Mouse (Mus musculus): ENCODE results near the gene Gnb1. TPM values are rescaled to one million over a fixed set of nuclear protein-coding genes. Genes with fewer than 3 reads are reported as not detected.
A peak's percentile ranks its signal among the peaks of the same experiment; 100 is the strongest.
"Not testable (repeated sequence)": the region's sequence is repeated elsewhere in the genome, so short reads cannot be mapped to it uniquely, and the experiment has no call there.

Gene Gnb1
- 100 to 1,000 TPM; 291 TPM for polyA plus RNA-seq (2017; shearing (Covaris generic))

DNA sequence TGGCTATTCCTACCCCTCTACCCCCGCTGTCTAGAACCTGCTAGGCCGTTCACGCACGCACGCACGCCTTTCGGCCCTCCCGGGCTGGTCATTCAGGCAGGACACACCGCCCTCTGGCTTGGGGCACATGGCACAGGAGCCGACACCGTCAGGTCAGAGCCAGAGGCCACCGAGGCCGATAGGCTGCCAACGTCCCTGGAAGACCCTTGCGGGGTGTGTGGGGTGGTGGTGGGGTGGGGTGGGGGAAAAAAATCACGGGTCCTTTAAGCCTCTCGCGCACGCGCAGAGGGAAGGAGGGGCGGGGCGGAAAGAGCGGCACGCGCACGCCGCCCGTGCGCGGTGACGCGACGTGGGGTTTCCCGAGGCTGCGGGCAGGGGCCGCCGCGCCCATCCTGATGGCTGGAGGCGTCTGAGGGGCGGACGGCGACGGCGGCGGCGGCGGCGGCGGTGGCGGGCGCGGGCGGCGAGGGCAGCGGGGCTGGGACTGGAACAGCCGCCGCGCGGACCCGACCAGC lies at the start of gene Gnb1:
TSS of gene Gnb1 (plus strand) at position 372 of the 515 bp plus-strand sequence.
- ATAC-seq, result peak; percentile 74

DNA sequence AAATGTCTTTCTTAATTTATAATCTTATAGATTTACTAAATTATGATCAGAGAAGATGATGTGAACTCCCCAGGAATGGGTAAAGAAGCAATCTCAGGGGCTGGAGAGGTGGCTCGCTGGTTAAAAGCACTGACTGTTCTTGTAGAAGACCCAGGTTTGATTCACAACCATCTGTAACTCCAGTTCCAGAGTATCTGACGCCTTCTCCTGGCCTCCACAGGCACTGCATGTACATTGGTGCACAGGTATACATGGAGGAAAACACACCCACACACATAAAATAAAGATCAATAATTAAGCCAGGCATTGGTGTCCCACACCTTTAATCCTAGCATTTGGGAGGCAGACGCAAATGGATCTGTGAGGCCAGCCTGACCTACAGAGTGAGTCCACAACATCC lies 48.4 kb upstream of the Gnb1 start:
- ATAC-seq, result no peak

DNA sequence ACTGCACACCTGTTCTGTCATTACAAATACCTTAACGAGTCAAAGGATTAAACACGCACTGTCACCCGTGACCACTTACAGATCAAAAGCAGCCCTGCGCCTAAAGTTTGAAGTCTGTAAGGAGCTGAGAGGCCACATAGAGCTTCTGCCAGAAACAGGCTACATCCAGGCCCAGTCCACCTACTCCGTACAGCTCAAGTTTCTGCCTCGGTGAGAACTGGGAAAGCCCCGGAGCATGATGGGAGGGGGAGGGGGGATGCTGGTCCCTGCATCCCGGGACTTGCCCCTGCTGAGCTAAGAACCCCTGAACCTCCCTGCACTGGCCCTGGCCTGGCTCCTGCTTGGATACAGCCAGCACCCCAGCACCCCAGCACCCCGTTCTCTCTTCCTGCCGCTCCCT lies 39.6 kb upstream of the Gnb1 start:
- ATAC-seq, result no peak

DNA sequence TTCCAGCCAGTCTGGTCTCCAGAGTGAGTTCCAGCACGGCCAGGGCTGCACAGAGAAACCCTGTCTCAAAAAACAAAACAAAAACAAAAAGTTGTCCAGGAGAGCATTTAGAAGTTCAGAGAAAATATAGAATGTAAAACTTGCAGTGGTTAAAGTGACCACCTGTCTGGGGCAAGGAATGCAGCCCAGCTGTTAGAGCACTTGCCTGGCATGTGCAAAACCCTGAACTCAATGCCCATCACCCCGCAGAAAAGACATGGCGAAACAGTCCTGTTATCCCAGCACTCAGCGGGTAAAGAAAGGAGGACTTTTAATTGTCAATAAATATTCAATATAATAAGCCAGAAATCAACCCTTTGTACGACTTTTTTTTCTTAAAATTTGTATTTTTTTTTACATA lies 32.6 kb upstream of the Gnb1 start:
- ATAC-seq, result no peak

DNA sequence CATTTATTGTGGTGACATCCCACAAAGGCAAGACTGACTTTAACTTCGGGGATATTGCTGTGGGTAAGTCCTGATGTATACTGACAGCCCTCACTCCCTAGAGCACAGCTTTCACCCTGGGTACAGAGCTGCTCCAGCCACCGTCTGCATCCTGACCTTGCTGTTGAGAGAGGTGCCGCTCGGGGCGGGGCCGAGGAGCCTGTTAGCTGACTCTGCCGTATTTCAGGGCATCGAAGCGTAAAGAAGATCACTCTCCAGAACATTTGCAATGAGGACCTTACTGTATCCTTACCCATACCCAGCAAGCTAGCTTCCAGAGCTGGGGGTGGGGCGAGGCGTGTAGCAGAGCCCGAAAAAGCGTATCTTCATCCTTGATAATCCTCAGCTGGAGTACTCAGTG lies 28.1 kb upstream of the Gnb1 start:
- no peak for ATAC-seq

DNA sequence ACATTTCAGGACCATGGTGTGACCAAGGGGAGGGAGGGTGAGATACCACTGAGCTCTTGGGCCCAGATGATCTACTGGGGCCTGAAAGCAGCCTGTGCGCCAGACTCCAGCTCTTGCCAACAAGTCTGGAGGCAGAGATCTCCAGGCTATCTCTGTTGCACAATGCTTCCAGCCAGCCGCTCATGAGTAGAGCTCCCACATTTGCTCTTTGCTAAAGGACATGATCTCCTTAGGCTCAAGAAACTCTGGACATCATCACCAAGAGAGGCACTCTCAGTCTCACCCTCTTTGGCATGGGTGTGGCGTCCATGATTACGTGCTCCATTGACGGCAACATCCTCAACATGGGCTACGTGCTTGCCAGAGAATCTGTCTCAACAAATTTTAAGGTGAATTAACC lies 27.6 kb upstream of the Gnb1 start:
- no peak for ATAC-seq

DNA sequence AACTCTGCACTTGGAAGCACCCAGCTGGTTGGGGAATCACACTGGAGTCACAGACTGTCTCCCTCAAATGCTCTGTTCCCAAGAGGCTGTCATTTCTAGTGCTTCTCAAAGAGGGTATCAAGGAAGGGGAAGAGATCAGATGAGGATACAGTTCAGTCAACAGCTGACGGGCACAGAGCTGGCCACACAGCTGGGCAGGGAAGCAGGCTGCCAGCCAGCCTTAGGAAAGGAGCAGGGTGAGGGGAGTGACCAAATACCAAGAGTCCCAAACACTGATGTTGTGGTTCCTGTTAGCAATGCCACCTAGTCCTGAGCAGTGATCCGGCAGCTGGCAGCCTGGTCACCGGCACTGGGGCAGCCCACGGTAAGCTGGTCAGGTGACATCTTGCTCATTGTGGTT lies 27.1 kb upstream of the Gnb1 start:
- ATAC-seq, result no peak

DNA sequence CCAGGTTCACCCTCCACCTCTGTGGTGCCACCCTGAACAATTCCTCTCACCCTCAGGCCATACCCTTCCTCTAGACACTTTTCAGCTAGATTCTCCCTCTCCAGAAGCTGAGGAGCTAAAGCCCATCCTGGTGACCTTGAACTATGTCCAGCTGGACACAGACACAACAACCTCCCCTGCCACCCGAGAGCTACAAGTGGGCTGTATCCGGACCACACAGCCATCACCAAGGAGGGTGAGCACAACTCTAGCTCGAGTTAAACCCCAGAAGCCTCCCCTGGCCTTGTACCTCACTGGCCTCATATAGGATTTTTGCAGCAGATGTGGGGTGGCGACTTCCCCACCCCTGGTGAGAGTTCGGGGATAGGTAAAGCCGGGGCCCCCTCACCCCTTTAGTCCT lies 25.6 kb upstream of the Gnb1 start:
- ATAC-seq, result no peak

DNA sequence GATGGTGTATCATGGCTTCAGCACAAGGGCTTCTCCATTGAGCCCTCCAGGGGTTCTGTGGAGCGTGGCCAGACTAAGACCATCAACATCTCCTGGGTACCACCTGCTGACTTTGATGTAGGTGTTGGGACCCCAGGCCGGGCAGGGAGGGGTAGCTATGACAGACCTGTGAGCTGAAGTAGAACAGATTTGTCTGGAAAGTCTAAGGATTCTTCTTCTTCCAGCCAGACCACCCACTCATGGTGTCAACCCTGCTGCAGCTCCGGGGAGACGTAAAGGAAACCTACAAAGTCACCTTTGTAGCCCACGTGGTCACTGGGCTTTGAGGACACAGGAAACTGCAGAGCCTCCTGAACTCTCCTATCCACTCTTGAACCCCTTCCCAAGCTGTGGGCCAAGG lies 25.1 kb upstream of the Gnb1 start:
- ATAC-seq, result no peak

DNA sequence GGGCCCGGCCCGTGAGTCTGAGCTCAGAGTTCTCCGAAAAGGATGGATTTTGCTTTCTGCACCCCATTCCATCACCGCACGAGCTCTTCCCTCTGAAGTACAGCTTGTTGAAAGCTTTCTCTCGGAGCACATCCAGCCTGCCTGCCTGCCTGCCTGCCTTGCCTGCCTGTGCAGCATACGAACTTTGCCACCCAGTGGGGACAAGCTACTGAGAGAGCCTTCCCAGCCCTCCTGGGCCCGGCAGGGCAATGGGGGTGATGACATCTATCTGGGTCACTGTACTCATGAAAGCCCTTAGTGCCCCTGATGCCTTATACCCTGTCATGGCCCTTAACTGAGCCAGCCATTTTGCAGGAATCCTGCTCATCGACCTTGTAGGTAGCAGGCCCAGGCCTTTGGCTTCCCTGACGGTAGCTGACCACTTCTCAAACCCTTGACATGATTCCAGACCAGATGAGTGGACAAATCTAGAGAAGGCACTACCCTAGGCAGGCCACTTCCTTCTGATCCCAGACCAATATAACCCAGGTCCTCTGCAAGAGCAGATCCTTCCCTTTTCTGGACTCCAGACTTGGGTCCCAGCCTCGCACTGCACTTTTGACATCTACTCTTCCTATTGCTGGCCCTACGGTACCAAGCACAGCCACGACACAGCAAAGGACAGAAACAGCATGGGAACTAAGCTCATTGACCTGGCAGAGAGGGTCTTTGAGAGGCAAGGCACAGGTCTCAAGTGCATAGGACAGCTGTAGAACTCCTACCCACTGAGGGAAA lies 23.7 kb upstream of the Gnb1 start:
- no peak for ATAC-seq

DNA sequence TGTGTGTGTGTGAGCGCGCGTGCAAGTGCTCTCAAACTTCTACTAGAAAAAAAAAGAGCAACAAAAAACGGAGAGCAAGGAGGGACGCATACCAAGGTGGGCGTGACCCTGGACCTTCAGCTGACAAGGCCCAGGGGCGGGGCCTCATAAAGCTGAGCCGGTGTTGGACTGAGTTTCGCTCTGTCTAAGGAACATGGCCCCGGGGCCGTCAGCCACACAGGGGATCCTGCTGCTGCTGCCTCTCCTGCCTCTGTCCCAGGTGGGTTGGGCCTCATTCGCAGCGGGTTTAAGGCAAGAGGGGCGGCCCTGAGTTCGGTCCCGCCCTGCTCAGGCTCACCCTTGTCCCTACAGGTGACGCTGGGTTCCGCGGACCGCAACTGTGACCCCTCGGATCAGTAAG lies 22.2 kb upstream of the Gnb1 start, which contains the start of gene Tmem52:
TSS of gene Tmem52 (plus strand) at position 163 of the 400 bp plus-strand sequence.
- ATAC-seq, result no peak

DNA sequence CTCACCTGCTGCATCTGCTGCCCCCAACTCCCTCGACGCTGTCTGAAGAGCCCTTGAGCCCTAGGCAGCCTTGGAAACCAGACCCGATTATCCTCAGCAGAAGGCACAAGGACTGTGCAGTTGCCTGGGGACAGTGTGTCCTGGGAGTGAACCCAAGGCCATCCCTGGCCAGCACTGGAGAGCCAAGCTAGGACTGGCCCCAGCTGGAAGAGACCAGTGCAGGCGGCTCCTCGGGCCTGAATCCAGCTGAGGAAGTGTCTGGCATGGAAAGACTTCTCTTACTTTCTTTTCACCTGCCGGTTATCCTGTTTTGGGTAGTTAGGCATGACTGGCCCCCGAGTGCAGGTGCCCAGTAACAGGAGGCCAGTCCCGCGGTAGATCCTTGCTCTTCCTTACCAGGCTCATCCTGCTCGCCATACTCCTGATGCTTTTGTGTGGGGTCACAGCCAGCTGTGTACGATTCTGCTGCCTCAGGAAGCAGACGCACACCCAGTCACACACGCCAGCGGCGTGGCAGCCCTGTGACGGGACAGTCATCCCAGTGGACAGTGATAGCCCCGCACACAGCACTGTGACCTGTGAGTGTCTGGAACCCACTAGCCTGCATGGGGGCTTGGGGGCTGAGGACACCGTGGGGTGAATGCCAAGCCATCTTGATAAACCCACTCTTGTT lies 21.4 kb upstream of the Gnb1 start:
- ATAC-seq, result no peak

DNA sequence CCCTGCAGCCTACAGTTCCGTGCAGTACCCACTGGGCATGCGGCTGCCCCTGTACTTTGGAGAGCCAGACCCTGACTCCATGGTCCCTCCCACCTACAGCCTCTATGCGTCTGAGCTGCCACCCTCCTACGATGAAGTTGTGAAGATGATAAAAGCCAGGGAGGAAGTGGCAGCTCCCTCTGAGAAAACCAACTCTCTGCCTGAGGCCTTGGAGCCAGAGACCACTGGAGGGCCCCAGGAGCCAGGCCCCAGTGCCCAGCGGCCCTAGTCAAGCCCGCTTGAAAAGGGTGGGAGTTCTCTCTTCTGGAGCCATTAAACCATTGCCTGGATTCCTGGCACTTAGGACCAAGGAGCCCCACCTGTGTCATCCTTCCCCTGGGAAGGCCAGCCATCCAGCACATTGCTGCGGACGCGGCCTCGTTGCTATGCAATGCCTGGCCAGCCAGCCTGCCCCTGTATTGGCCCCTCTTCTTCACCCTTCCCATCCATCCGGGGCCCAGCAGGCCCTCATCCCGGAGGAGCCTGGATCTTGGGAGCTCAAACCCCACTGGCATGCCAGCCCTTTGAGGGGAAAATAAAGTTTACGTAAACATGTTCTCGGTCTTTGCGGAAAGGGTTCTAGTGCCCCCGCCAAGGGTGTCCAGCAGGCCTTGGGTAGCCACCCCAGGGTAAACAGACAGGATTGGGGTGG lies 20.8 kb upstream of the Gnb1 start:
- no peak for ATAC-seq

DNA sequence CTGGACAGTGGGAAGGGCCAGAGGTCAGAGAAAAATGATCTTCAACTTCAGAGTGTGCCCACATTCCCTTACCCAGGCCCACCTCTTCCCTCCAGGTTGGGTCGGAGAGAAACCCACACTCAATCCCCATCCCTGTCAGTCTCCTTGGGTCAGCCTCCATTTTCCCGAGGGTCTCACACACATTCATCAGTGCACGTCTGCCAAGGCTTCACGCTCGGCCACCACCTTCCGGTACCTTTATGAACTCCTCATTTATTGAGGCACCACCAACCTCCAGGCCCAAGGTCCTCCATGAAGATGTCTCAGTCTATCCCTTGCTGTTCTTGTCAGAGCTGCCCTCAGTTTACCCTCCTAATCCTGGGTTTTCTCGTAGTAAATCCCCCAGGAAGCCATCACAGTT lies 20.2 kb upstream of the Gnb1 start:
- no peak for ATAC-seq

DNA sequence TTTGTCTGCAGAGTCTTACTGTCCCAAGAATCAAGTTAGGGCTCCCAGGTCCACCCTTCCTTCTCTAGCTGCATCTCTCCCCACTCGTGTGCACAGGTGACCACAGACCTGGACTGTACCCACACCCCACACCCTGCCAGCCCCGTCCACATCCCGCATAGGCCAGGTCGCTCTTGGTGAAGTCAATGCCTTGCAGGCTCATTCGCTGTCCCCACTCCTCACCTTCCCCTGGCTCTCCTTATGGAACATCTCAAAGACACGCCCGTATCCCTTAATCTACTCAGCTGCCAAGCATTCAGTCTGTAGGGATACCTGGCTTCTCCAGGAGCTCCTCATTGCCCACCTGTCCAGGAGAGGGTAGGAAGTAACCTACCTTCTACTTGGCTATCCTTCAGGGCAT lies 19.8 kb upstream of the Gnb1 start:
- no peak for ATAC-seq

DNA sequence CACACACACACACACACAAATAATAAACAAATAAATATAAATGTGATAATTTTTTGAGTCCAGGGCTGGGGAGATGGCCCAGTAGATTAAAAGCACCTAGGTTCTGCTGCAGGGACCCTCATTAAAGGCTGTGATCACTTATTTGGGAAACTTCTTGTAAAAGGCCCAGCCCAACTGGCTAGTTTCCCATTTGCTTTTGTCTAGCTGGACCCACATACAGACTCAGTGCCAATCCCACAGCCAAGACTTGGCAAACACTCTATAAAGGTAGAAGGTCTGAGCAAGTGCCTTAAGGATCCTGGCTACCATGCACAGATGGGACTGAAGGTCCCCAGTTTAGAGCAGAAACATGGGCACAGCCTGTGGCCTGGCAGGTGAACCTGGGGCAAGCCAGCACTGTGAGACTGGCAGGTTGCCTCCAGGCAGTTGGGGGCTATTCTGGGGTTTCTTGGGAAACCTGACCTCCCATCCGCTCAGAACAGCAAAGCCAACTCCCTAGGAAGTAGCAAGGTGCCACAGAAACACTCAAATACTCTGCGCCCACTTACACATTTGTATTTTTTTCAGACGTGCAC lies 18.4 kb upstream of the Gnb1 start:
- no peak for ATAC-seq

DNA sequence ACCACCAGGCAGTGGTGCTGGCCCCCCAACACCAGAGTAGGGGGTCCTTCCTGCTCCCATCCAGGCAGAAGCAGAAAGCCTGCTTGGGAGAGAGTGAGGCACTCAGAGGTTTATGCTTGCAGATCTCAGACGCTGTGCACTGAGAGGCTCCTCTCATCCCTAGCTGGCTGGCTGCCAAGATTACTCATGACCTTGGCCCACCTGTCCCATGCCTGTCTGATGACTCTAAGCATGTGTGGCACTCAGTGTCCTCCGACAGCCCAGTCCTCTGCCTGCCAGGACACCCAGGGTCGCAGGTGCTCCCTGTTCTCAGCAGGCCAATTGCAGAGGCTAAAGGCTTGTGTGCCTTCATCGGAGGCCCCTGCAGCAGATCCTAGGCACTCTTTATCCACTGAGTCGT lies 17.8 kb upstream of the Gnb1 start:
- ATAC-seq, result no peak

DNA sequence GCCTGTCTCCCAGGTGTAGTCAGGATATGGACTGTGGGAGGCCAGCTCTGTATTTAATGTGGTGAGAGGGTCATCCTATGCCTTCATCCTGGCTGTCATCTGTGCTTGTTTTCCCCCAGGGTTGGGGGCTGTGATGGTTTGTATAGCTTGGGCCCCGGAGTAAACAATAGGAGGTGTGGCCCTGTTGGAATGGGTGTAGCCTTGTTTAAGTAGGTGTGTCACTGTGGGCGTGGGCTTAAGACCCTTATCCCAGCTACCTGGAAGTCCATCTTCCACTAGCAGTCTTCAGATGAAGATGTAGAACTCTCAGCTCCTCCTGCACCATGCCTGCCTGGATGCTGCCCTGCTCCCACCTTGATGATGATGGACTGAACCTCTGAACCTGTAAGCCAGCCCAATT lies 17.4 kb upstream of the Gnb1 start:
- not testable (repeated sequence) for ATAC-seq

DNA sequence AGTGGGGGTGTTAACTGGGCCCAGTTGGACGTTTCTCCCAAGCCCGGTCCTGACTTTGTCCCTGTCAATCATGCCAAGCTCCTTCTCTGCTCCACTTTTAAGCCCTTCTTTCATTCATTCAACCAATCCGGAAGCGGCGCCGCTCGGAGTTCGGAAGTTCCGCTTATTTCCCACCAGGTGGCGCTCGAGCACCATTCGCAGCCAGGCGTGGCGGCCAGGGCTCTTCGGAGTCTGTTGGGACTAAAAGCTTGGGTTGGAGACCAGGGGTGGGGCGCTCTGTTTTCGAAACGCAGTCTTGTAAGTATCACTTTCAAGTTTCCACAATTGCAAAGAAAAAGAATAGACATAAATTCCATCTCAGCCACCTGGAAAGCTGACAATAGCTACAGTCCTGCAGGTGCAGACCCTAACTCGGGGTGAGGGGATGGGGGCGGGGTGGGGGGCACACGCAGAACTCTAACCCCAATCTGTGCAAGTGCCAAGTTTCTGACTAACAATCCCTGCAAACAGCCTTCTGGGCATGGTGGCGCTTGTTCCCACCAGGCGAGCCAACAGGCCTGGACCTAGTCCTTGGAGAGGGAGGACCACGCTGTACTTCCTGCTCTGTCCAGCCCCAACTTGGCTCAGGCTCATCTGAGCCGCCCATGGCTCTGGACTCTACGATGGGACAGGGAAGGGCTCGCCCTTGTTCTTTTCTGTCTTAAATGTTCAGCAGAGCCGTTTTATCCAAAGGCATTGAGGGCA lies 9.6 kb upstream of the Gnb1 start:
- peak; percentile 99 for ATAC-seq

DNA sequence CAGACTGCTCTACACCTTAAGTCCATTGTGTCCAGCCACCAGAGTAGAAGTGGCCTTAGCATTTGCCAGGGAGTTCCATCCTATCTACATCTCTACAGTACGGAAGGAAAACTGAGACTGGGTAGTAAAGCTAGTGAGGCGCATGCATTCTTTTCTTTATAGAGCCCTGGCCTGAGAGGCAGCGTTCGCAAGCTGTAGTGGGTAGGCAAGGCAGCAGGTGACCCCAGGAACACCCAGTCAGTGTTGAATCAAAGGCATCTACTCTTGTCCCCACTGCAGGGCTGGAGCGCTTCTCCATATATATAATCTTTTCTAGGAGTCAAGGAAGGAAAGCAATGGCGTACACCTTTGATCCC lies 9.1 kb upstream of the Gnb1 start:
- no peak for ATAC-seq

DNA sequence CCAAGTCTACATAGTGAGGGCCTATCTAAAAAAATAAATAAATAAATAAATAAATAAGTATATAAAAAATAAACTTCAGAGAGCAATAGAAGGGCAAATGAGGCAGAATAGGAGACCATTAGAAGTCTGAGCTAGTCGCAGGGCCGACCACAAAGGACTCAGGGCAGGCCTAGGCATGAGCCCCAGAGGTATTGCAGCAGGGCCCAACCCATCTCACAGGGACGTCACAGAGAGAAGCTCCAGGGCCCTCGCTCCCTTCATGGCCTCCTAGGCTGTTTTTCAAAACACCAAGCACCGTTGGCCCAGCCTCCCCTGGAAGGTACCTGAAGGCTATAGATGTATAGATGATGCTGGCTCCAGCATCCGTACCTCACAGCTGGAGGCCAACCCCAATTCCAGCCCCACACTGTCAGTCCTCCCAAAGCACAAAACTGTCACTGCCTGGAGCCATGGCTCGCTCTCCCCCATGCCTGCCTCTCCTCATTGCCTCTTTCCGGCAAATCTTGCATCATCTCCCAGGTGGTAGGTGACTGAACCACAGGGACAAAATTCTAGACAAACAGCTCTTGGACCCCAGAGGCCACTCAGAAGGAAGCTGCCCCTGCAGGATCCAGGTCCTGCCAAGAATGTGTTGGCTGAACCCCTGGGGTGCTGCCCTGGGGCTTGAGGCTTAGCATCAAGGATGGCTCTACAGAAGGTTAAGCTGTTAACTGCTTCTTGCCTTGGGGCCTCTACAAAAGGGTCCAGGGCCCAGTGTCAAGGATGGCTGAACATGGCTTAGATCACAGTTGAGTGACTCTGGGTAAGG lies 8.2 kb upstream of the Gnb1 start:
- ATAC-seq, result no peak

DNA sequence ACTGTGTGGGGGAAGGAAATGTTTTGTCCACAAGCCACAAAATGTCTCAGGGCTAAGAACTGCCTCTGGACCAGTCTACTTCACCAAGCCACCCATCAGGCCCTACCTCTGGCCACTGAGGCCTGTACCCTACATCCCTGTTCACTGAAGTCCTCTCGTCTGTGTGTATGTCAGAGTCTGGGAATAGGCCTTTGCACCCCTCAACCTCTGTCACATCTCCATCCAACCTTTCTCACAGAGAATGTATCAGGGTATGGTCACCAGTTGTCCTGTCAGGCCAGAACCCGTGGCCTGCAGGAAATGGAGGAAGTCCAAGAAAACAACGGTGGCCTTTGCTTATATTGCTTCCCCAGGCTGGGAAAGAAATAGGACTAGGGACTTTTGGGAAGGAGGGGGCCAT lies 5.6 kb upstream of the Gnb1 start:
- no peak for ATAC-seq
